Mouse (Mus musculus): ENCODE results near the gene 6030408B16Rik. TPM values are rescaled to one million over a fixed set of nuclear protein-coding genes. Genes with fewer than 3 reads are reported as not detected.

The 6030408B16Rik gene
- total RNA-seq, 2 experiments from 2014 or later = 2.3 to 3.6 TPM

DNA sequence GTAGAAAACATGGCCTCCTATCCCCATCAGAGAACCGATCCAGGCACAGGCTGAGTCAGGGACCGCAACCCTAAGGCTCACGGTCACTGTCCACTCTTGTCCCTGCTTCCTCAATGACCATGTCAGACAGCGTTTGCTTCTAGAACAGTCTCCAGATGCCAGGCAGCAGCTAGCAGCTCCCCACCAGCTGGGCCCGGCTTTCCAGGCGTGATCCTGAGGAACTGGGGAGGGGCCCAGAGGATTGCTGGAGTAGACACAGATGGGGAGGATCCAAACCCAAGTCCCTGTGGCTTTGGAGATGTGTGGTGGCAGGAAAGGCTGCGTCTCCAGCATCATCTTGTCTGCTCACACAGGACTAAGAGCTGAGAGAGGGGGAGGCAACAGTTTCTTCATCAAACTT is 2.1 kb downstream of the 6030408B16Rik start:
- peak; percentile 65 to 73 for DNase-seq
- intact Hi-C loops (cut with DNase I) = no loop called here

DNA sequence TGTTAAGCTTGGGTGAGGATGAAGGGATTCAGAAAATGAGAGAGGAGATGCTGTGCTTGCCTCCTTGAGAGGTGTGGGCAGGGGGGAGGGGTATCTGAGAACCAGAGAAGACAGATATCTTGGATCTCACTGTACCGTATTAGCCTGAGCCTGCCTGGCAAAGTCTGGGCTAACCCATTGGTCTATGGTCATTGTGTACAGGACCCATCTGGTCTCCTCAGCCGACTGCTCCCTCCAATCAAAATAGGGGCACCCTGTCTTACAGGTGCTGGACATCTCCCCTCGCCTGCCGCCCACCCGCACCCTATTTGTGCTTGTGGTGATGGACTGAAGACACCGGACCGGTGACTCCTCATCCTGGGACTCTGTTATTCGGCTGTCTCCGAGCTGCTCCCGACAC is 2.6 kb downstream of the 6030408B16Rik start:
- intact Hi-C loops (cut with DNase I) = no loop called here
- DNase-seq = no peak

DNA sequence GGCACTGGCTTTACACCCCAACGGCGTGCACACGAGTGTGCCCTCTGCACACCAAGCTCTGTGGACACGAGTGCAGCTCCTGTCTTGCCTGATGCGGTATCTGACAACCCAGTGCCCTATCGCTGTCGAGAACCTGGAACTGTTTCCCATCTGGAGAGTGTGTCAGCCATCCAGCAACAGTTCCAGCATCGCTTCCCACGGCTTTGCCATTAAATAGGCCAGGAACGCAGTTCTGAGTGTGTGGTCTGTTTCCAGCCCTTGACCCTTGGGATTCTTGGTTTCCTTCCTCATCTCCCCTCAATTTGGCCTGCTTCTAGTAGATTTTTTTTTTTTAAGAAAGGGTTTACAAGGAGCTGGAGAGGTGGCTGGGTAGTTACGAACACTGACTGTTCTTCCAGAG is 3.1 kb downstream of the 6030408B16Rik start:
- intact Hi-C loops (cut with DNase I) = no loop called here
- DNase-seq = peak in 1 of 2 experiments; percentile 50

- intact Hi-C loops (cut with DNase I) = no loop called here
- DNase-seq = no peak
These were observed 5.0 kb downstream of the 6030408B16Rik start for GRCm38 (mm10) chr15:101297988-101298387.

- DNase-seq = no peak
These were observed 5.5 kb downstream of the 6030408B16Rik start for GRCm38 (mm10) chr15:101298550-101298949.

GRCm38 (mm10) chr15:101299480-101299960 is 6.5 kb downstream of the 6030408B16Rik start:
- peak in 1 of 2 experiments; percentile 33 for DNase-seq
- intact Hi-C loops (cut with DNase I) = no loop called here

More at GRCm38 (mm10) chr15:101298550-101298949, 5.5 kb downstream of the 6030408B16Rik start:
- intact Hi-C loops (cut with DNase I) = no loop called here

- intact Hi-C loops (cut with DNase I) = no loop called here
- DNase-seq = no peak
These were observed 7.1 kb downstream of the 6030408B16Rik start for GRCm38 (mm10) chr15:101300128-101300527.

GRCm38 (mm10) chr15:101302201-101302600 is 9.2 kb downstream of the 6030408B16Rik start:
- intact Hi-C loops (cut with DNase I) = no loop called here
- no peak for DNase-seq

- no peak for DNase-seq
- intact Hi-C loops (cut with DNase I) = no loop called here
These were observed 10.8 kb downstream of the 6030408B16Rik start for GRCm38 (mm10) chr15:101303830-101304229.

DNA sequence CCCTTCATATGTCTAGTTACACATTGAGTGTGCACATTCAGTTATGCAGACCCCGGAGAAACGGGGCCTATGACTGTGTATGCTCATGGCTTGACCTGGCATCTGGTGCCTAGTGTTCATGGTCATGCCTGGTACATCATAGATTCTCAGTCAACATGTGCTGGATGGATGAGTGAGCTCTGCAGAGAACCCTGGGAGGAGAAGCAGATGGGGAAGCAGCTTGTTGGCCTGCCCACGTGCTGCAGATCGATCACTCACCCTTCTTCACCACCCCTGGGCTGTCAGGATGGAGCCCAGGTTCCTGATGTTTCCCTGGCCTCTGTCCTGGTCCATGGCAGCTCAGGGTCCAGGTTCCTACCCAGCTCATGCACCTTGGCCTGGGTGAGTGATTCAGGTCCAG is 13.4 kb downstream of the 6030408B16Rik start:
- intact Hi-C loops (cut with DNase I) = no loop called here
- DNase-seq = no peak

GRCm38 (mm10) chr15:101308440-101309348 is 15.7 kb downstream of the 6030408B16Rik start:
- intact Hi-C loops (cut with DNase I) = no loop called here
- peak; percentile 54 to 56 for DNase-seq

- DNase-seq = no peak
- intact Hi-C loops (cut with DNase I) = no loop called here
These were observed 16.5 kb downstream of the 6030408B16Rik start for GRCm38 (mm10) chr15:101309493-101309892.

GRCm38 (mm10) chr15:101311087-101311770 is 18.2 kb downstream of the 6030408B16Rik start:
- peak in 1 of 2 experiments; percentile 54 for DNase-seq

GRCm38 (mm10) chr15:101312006-101312405 is 19.0 kb downstream of the 6030408B16Rik start:
- no peak for DNase-seq
- intact Hi-C loops (cut with DNase I) = no loop called here

More at GRCm38 (mm10) chr15:101311087-101311770, 18.2 kb downstream of the 6030408B16Rik start:
- intact Hi-C loops (cut with DNase I) = no loop called here

DNA sequence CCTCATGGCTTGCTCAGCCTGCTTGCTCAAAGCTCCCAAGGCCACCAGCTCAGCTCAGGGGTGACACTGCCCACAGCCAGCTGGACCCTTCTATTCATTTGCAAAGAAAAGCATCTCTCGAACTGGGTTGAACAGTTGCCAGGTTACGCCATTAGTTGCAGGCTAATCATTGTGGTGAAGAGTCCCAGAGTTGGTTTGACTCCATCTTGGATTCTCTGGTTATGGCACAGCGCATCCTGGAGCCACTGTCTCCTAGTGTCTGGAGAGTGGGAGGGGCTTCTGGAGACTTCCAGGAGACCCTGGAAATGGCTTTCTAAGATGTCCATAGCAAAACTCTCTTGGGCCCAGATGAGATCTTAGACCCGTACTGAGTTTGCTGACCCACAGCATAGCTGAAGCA is 22.4 kb downstream of the 6030408B16Rik start:
- intact Hi-C loops (cut with DNase I) = loop anchor here (1.0 kb wide), 2 partner anchors 31 to 94 kb away; partner anchors contain the start of gene Atg101
- DNase-seq = no peak

DNA sequence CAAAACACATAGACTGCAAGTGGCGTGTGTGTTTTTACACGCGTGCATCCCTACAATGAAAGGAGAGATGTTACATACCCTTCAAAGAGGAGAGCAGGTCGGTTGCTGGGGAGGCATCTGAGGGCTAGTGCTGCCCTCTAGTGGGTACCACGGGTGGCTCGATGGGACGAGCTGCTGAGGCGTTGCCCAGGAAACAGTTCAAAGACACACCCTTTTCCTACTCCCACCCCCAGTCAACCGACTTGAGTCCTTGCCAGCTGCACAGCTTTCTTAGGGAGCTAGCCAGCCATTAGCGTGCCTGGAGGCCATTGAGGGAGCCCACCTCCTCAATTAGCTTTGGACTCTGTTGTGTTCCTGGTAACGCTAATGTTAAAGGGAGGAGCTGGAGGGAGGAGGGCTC is 22.8 kb downstream of the 6030408B16Rik start:
- intact Hi-C loops (cut with DNase I) = loop anchor here (1.0 kb wide), 2 partner anchors 32 to 95 kb away; partner anchors contain the start of gene Atg101
- peak; percentile 94 to 95 for DNase-seq

- intact Hi-C loops (cut with DNase I) = no loop called here
These were observed 23.4 kb downstream of the 6030408B16Rik start for GRCm38 (mm10) chr15:101316279-101316912.

DNA sequence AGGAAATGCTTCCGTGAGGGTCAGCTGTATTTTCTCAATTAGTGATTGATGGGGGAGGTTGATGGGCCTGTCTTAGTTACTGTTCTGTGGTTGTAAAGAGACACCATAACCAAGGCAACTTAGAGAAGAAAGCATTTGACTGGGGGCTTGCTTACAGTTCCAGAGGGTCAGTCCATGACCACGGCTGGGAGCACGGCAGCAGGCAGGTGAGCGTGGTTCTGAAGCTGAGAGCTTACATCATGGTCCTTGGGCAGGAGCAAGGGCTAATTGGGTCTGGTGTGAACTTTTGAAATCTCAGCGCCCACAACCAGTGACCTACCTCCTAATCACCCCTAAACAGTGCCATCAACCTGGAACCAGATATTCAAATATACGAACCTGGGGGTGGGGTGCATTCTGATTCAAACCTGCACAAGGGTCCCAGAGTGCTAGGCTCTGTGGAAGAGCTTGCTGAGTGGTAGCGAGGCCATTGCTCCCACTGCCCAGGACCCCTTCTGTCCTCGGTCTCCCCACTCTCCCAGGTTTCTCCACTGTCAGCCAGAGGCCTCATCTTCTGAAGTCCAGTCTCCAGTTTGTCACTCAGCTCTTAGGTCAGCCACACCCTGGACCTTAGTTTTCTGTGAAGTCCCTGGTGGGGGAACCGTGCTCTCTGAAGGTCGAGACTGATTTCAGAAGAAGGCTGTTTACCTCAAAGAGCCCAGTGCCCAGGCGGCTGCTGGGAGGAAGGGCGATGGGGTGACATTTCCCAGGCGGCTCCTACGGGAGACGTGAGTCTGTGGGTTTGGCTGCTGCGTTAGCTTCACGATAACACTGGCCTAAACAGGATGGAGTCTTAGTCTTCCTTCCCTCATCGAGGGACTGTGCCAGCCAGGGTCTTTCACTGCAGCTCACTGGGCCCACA is 24.2 kb downstream of the 6030408B16Rik start:
- intact Hi-C loops (cut with DNase I) = no loop called here
- DNase-seq = peak in 1 of 2 experiments; percentile 21

More at GRCm38 (mm10) chr15:101316279-101316912, 23.4 kb downstream of the 6030408B16Rik start:
- no peak for DNase-seq

- intact Hi-C loops (cut with DNase I) = no loop called here
These were observed 24.9 kb downstream of the 6030408B16Rik start for GRCm38 (mm10) chr15:101317814-101318500.

More at GRCm38 (mm10) chr15:101317814-101318500, 24.9 kb downstream of the 6030408B16Rik start:
- DNase-seq = peak in 1 of 2 experiments; percentile 25
